Mouse (Mus musculus) stomach, postnatal 0 days (tissue): ENCODE data around the gene Siae. TPM values are rescaled to one million over a fixed set of nuclear protein-coding genes. Genes with fewer than 3 reads are reported as not detected.

Experiments
- ATAC-seq: fragments of 200-750 bp; cut with Nextera tagmentation; 2 replicates; pipeline ENCODE4 v1.8.0; 2017; ENCODE audit not compliant: low FRiP score, low TSS enrichment
- DNase-seq: peaks from one replicate; pipeline ENCODE4 v3.0.0-alpha.2; 2016; ENCODE audit warnings: low spot score
- H3K27ac ChIP-seq: fragments of 300-500 bp; sonication (generic); replicated peaks from 2 replicates; pipeline ENCODE4 v1.5.1; 2014; ENCODE audit warnings: mild to moderate bottlenecking, control low read depth
- H3K27me3 ChIP-seq: fragments of 300-500 bp; sonication (generic); 2 replicates; pipeline ENCODE4 v1.6.1; 2014; ENCODE audit warnings: low read length; ENCODE audit not compliant: control insufficient read depth, insufficient read depth
- H3K36me3 ChIP-seq: fragments of 300-500 bp; sonication (generic); 2 replicates; pipeline ENCODE4 v1.6.1; 2014; ENCODE audit warnings: low read length, mixed read lengths; ENCODE audit not compliant: control insufficient read depth, insufficient read depth
- H3K4me1 ChIP-seq: fragments of 300-500 bp; sonication (generic); replicated peaks from 2 replicates; pipeline ENCODE4 v1.6.1; 2014; ENCODE audit warnings: antibody characterized with exemption; ENCODE audit not compliant: control insufficient read depth, insufficient read depth
- H3K4me2 ChIP-seq: fragments of 300-500 bp; sonication (generic); replicated peaks from 2 replicates; pipeline ENCODE4 v1.6.1; 2014; ENCODE audit warnings: low read depth, mild to moderate bottlenecking, control low read depth, moderate library complexity
- H3K4me3 ChIP-seq: fragments of 300-500 bp; sonication (generic); 2 replicates; pipeline ENCODE4 v1.5.1; 2014; ENCODE audit warnings: low read depth, low read length, control low read depth
- H3K9ac ChIP-seq: fragments of 300-500 bp; sonication (generic); 2 replicates; pipeline ENCODE4 v1.6.1; 2014; ENCODE audit warnings: mild to moderate bottlenecking, low read length, control low read depth, mixed read lengths
- H3K9me3 ChIP-seq: fragments of 300-500 bp; sonication (generic); 2 replicates; pipeline ENCODE4 v1.6.1; 2016; ENCODE audit warnings: low read length; ENCODE audit not compliant: control insufficient read depth
- CTCF ChIP-seq: IDR thresholded peaks from 2 replicates; pipeline ENCODE4 v1.5.1; 2016; ENCODE audit warnings: antibody characterized with exemption, low read depth, mild to moderate bottlenecking, moderate library complexity
- EP300 ChIP-seq: optimal IDR thresholded peaks from 2 replicates; pipeline ENCODE3; 2016; ENCODE audit warnings: antibody characterized with exemption
- WGBS: fragments of 180-500 bp; shearing (Covaris S2); extraction: QIAGEN DNeasy Blood & Tissue Kit; methylation state at CpG from one replicate; pipeline ENCODE4 v1.1.7; 2014; 5-methylcytosine and 5-hydroxymethylcytosine counted together
- polyA plus RNA-seq: library from polyadenylated mRNA; unstranded; fragments of >200 nt; fragmentation: Nextera tagmentation; extraction: Ambion mirVana; gene quantifications from 2 replicates; pipeline ENCODE4 v1.2.1, GENCODE M21; 2015

Siae gene
- polyA plus RNA-seq, 1 experiment from 2014 or later = 6.9 TPM

DNA sequence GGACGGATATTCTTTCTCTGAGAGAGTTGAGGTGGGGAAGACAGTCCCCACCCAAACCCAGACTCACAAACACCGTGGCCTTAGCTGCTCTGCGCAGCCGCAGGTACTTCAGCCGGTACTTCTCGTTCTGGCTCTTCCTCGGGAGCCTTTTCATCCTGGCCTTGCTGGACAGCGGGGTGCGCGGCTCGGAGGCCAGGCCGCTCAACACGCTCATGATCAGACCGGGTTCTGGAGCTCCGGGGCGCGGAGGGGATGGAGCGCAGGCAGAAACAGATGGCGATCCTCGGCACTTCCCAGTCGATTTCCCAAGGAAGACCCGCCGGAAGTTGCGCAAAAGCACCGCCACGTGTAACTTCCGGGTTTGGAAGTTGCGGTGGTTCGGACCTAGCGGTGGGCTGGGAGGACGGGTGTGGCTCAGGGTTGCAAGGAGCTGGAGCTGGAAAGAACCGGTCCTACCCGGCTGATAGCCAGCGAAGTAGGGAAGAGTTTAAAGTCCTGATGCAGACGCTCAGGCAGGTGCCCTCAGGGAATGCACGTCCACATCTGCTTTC lies 101.5 kb downstream of the Siae start, which contains the start of gene Tbrg1:
TSS of gene Tbrg1 (minus strand) at position 382 of the 551 bp plus-strand sequence.
- DNase-seq (peak; percentile 95), ATAC-seq (peak; percentile 99)
- TF ChIP-seq CTCF = peak; percentile 22; the same call in 1 of the 2 replicates
- peak; percentile 48 for TF ChIP-seq EP300
- WGBS = under 1% methylated on average over 36 of the region's 36 CpGs
- Histone ChIP-seq H3K9me3 (no peaks in the 10 kb centered on the region), H3K27me3 (no peaks in the 10 kb centered on the region), H3K9ac (peak within 1 kb of the TSS; percentile 83), H3K36me3 (peaks cover 14% of the 10 kb centered on the region), H3K4me2 (peak within 1 kb of the TSS; percentile 65), H3K27ac (peak within 1 kb of the TSS; percentile 94), H3K4me3 (peak within 1 kb of the TSS; percentile 85), H3K4me1 (no peaks in the 10 kb centered on the region)

DNA sequence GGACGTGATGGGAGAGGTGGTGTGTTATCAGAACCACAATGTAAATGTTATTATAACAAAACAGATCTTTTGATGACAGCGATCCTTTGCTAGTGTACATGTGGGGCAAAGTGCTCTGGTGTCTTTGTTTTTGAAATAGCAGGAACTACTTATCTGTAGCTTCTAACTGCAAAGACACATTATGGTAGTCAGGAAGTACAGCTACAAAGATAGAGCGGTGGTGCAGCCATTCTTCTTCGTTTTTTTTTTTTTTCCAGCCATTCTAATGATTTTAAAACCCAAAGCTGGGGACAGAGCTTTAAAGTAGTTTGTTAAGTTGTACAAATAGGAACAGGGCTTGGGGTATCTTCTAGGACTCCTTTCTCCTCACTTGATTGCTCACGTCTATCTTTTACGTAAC lies 103.9 kb downstream of the Siae start:
- WGBS = 72% methylated on average over 6 of the region's 6 CpGs

DNA sequence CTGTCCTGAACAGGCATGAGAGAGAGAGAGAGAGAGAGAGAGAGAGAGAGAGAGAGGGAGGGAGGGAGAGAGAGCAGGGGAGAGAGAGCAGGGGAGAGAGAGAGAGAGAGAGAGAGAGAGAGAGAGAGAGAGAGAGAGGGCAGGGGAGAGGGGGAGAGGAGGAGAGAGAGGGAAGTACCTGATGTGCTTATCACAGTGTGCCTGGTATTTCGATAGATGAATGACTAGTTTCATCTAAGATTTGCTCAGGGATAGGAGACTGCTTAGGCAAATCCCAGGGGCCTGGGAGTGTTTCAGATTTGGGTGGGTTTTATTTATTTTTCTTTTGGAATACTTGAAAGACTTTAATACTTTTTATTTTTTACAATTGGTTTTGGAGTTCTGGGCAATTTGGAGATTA lies 107.7 kb downstream of the Siae start:
- H3K36me3 ChIP-seq = no peaks in the 10 kb centered on the region
- no peak for ATAC-seq
- TF ChIP-seq EP300 = no peak
- no peak for TF ChIP-seq CTCF
- H3K27me3 ChIP-seq = no peaks in the 10 kb centered on the region
- H3K9ac ChIP-seq = no peak overlapping the region
- H3K9me3 ChIP-seq = no peaks in the 10 kb centered on the region
- H3K27ac ChIP-seq = no peak overlapping the region
- DNase-seq = no peak
- H3K4me3 ChIP-seq = no peak overlapping the region
- 57% methylated on average over 1 of the region's 1 CpGs for WGBS
- H3K4me1 ChIP-seq = no peaks in the 10 kb centered on the region
- no peak overlapping the region for H3K4me2 ChIP-seq

More for the DNA sequence above, 103.9 kb downstream of the Siae start:
- no peak overlapping the region for H3K4me2 ChIP-seq
- DNase-seq (no peak), ATAC-seq (no peak)
- H3K4me3 ChIP-seq = no peak overlapping the region
- H3K9me3 ChIP-seq = no peaks in the 10 kb centered on the region
- no peak overlapping the region for H3K9ac ChIP-seq
- peaks cover under 1% of the 10 kb centered on the region; the same call in 1 of the 2 replicates for H3K36me3 ChIP-seq
- H3K27me3 ChIP-seq = no peaks in the 10 kb centered on the region
- H3K4me1 ChIP-seq = no peaks in the 10 kb centered on the region
- TF ChIP-seq EP300 (no peak), CTCF (no peak)
- no peak overlapping the region for H3K27ac ChIP-seq

DNA sequence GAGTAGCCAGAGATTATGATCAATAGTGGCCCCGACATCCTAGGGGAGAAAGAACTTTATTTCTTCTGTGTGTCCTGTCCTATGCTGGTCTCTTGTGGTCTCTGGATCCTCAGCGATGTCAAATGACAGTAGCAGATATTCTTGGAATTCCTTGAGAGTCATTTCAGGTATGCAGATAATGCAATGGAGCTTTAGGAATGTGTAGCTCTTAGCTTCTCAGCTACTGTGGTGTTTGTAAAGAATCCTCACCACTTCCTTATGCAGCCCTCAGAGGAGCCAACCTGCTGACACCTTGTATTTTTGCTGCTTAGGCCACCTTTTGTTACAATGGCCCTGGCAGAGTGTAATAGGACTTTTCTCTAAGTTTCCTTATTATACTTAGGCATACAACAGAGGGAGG lies 109.1 kb downstream of the Siae start:
- no peak overlapping the region for H3K4me2 ChIP-seq
- H3K9ac ChIP-seq = no peak overlapping the region
- H3K4me3 ChIP-seq = no peak overlapping the region
- TF ChIP-seq CTCF = no peak
- TF ChIP-seq EP300 = no peak
- 65% methylated on average over 2 of the region's 2 CpGs for WGBS
- H3K36me3 ChIP-seq = no peaks in the 10 kb centered on the region
- H3K27ac ChIP-seq = no peak overlapping the region
- no peaks in the 10 kb centered on the region for H3K4me1 ChIP-seq
- H3K27me3 ChIP-seq = no peaks in the 10 kb centered on the region
- no peak for DNase-seq
- no peaks in the 10 kb centered on the region for H3K9me3 ChIP-seq
- no peak for ATAC-seq

DNA sequence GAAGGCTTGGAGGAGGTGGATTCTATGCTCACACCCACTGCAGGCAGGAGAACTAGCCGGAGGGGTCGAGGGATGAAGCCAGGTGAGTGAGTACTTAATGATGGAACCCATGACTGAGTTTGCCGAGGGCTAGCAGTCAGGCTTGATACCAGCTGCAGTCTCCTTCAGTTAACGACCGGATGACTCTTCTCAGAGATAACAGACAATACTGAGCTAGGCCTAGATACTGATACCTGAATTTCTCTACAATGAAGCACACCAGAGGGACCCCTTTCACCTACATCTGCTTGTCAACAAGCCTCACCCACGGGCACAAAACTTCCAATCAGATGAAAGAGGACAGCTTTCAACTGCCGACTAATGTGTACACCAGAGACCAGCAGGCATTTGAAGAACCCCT lies 110.5 kb downstream of the Siae start:
- no peak overlapping the region for H3K4me2 ChIP-seq
- H3K9ac ChIP-seq = no peak overlapping the region
- no peak overlapping the region for H3K27ac ChIP-seq
- H3K27me3 ChIP-seq = no peaks in the 10 kb centered on the region
- no peaks in the 10 kb centered on the region for H3K9me3 ChIP-seq
- H3K36me3 ChIP-seq = no peaks in the 10 kb centered on the region
- TF ChIP-seq CTCF = no peak
- no peak for TF ChIP-seq EP300
- H3K4me3 ChIP-seq = no peak overlapping the region
- 73% methylated on average over 7 of the region's 7 CpGs for WGBS
- ATAC-seq (no peak), DNase-seq (no peak)
- H3K4me1 ChIP-seq = no peaks in the 10 kb centered on the region

DNA sequence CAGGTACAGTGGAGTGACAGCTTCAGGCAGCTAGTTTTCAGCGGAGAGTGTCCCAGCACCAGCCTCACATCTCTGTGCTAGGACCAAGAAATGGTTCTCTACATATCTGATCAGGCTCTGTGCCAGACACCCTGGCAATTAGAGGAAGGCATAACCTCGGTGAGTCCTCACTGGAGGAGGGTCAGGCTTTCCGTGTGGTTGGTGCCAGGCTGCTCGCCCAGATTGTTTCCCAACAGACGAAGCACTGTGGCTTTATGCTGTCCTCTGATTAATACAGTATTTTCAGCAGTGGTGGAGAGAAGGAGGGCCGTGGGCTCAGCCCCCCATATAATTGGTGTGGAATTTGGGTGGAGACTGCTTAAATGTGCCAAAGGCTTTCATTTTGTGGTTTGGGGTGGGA lies 113.6 kb downstream of the Siae start, which contains the start of gene Panx3:
TSS of gene Panx3 (minus strand) at position 121 of the 400 bp plus-strand sequence.
- no peaks in the 10 kb centered on the region for H3K9me3 ChIP-seq
- H3K36me3 ChIP-seq = no peaks in the 10 kb centered on the region
- H3K4me2 ChIP-seq = no peak within 1 kb of the TSS
- DNase-seq = no peak
- no peaks in the 10 kb centered on the region for H3K4me1 ChIP-seq
- H3K9ac ChIP-seq = no peak within 1 kb of the TSS
- H3K4me3 ChIP-seq = no peak within 1 kb of the TSS
- H3K27ac ChIP-seq = no peak within 1 kb of the TSS
- no peak for ATAC-seq
- 57% methylated on average over 6 of the region's 6 CpGs for WGBS
- TF ChIP-seq EP300 = no peak
- no peak for TF ChIP-seq CTCF
- no peaks in the 10 kb centered on the region for H3K27me3 ChIP-seq
